Mouse (Mus musculus): ENCODE measurements around the gene Samd4.

Gene Samd4

GRCm38 (mm10) chr14:46999321-47000025 is 116.8 kb downstream of the Samd4 start:
- no peak for DNase-seq (ENCODE audit: low read depth, low spot score)

- DNase-seq (ENCODE audit: low read depth, low spot score), result no peak
These were observed 117.6 kb downstream of the Samd4 start for GRCm38 (mm10) chr14:47000096-47000736.

- no peak for DNase-seq (ENCODE audit: low read depth, low spot score)
These were observed 118.4 kb downstream of the Samd4 start for GRCm38 (mm10) chr14:47000786-47001761.

DNA sequence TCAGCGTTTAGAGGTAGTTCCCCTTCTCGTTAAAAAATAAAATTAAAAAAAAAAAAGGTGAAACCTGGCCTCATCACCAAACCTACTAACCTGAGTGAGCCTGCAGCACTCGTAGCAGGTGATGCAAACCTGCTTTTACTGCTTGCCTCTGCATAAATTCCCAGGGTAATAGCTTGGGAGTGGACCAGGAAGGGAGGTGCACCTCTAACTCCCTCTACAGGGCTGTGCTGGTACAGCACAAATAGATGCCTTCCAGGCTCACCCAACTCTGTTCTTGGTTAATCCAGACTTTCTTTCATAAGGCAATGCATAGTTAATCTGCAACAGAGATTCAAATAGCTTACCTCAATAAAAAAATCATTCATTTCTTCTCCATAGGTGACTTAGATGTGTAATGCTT is 121.5 kb downstream of the Samd4 start:
- no peak for DNase-seq (ENCODE audit: low read depth, low spot score)

- no peak for DNase-seq (ENCODE audit: low read depth, low spot score)
These were observed 128.8 kb downstream of the Samd4 start for GRCm38 (mm10) chr14:47011171-47012139.

DNA sequence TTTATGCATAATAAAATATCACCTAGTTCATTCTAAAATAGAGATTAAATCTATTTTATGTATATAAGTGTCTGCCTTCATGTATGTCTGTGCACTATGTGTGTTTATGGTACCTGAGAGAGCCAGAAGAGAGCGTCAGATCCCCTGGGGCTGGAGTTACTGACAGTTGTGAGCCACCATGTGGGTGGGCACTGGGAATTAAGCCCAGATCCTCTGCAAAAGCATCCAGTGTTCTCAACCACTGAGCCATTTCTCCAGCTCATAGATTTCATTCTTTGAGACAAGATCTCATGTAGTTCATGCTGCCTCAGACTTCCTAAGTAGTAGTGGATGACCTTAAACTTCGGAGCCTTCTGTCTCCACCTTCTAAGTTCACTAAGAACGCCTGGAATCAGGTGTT is 133.0 kb downstream of the Samd4 start:
- DNase-seq (ENCODE audit: low read depth, low spot score), result no peak

DNA sequence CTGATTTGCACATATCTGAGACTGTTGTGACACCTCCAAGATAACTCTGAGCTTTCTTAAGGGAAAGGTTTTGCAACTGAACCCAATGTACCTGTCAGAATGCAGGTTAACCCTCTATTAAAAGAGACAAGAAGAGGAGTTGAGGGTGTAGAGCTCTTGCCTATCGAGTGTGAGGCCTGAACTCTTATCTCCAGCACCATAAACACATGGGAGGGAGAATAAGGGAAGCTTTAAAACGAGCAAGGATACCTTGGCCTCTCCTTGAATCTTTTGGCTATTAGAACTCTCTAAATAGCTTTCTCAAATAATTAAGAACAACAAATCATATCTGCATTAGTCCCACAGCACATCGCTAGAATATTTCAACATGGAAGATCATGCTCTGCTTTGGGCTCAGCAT is 135.0 kb downstream of the Samd4 start:
- DNase-seq (ENCODE audit: low read depth, low spot score), result no peak

GRCm38 (mm10) chr14:47020886-47021285 is 138.2 kb downstream of the Samd4 start:
- DNase-seq (ENCODE audit: low read depth, low spot score), result no peak

DNA sequence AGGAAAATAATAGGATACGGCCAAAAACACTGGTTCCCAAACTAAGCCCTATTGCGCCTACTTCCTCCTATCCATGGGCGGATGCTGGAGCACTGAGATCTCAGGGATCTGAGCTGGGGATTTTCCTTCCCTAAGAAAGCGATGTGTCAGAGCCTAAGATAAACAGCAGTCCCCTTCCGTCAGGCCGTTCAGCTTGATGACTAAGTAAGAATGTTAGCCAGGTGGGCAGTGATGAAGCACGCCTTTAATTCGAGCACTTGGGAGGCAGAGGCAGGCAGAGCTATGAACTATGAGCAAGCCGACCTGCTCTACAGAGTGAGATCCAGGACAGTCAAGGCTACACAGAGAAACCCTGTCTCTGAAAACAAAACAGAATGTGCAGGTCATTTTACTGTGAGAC is 140.9 kb downstream of the Samd4 start:
- no peak for DNase-seq (ENCODE audit: low read depth, low spot score)

DNA sequence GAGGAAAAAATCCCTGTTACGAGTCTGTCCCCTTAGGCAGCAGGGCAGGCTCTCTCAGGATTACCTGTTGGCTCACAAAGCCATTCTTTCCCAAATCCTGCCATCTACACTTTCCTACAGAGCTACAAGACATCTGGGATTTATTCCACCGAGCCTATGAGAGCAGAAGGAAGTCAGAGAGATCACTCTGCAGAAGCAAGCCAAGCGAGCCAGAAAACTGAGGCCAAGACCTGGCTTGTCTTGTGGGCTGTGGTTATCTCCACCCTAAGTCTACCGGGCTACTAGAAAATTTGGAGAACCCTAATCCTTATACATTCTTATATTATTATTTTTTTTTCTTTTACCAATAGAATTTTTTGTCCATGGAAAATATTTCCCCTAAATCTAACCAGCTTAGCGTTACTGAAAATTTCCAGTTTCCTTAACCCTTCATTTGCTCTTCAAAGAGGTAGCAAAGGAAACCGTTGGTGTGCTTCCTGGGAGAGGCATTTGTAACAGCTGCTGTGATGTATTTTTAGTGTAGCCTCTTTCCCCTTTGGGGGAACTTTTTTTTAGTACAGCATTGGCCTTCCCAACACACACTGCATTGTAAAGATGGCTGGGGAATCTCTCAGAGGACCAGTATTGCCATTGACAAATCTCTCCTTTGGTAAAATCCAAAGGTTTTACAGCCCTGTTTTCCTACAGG is 144.9 kb downstream of the Samd4 start:
- DNase-seq (ENCODE audit: low read depth, low spot score), result no peak

DNA sequence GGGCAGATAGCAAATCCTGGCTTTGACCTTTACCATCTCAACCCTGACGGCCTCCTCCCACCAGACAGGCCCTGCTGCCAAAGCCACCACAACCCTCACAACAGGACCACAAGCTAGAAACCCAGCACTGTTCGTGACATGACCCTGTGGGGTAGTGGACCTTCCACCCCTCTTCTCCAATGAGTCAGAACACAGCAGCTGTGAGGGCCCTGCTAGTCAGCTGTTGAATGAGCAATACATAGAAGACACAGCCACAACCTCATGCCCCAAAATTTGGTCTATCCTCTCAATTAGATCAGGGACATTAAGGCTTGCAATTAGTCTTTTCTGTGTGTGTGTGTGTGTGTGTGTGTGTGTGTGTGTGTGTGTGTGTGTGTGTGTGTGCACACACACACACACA is 148.9 kb downstream of the Samd4 start:
- DNase-seq (ENCODE audit: low read depth, low spot score), result no peak

- DNase-seq (ENCODE audit: low read depth, low spot score), result no peak
These were observed 149.5 kb downstream of the Samd4 start for GRCm38 (mm10) chr14:47032140-47032539.

DNA sequence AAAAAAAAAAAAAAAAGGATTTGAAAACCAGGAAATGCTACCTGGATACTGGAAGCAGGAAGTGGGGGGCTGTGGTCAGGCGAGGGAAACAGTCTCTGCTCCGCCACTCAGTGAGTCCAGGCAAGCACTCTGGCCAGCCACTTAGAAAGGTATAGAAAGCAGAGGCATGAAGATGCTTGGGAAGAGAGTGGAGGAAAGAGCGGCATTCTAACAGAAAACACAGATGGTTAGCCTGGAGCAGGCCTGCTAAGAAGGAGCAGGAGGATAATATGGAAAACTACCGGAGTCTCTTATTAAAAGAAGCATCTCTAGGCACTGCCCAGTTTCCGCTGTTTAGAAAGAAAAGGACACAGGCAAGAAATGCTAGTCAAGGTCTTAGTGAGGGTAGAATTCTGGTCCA is 150.8 kb downstream of the Samd4 start:
- no peak for DNase-seq (ENCODE audit: low read depth, low spot score)

DNA sequence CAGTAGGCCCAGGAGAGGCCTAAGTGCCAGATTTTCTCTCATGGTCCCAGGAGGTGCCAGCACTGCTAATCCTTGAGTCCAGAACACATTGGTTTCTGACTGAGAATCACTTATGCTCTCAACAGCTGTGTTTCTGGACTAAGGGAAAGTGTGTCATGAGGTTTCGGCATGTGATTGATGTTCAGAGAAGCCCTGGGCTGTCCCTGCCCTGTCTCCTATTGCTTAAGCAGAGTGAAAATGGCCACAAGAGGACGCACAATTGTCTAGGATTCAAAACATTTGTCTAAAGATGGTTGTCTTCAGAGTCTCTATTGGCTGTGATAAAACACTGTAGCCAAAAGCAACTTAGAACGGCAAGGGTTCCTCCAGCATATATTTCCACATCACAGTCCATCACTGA is 159.0 kb downstream of the Samd4 start:
- DNase-seq (ENCODE audit: low read depth, low spot score), result no peak

- DNase-seq (ENCODE audit: low read depth, low spot score), result no peak
These were observed 166.4 kb downstream of the Samd4 start for GRCm38 (mm10) chr14:47049051-47049450.

- DNase-seq (ENCODE audit: low read depth, low spot score), result no peak
These were observed 169.3 kb downstream of the Samd4 start for GRCm38 (mm10) chr14:47051743-47052610.

- no peak for DNase-seq (ENCODE audit: low read depth, low spot score)
These were observed 170.4 kb downstream of the Samd4 start for GRCm38 (mm10) chr14:47053101-47053500.

DNA sequence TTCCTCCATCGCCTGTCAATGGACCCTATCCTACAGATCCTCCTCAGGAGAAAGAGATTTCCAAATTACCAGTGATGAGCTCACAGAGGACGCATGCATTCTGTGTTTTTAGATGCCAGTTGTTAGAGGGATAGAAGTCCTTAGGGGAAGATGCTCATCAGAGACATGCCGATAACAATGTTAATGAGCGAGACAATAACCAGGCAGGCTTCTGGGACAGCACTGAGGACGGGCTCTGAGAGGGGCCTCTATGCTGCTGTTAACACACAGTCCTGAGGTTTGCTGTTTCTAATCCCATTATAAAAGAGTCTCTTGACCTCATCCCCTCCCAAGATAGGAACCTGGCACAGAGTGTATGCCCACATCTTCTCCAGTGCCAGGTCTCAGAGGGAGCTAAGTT is 171.2 kb downstream of the Samd4 start:
- no peak for DNase-seq (ENCODE audit: low read depth, low spot score)

DNA sequence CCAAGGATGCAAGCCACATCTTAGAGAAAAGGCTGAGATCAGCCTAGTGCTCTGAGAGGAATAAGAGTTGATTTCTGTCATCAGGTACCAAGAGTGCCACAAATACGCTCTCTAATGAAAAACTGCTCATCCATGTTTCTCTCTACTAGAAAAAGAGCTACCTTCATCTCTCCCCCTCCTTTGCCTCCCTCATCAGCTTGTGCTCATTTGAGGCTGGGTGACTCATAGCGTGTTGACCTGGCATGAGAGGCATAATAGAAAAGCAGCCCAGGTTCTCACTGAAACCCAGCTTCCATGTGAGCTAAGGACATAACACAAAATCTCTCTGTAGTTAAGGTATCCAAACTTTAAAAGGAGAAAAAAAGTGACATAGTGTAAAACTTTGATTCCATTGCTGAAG is 176.3 kb downstream of the Samd4 start:
- no peak for DNase-seq (ENCODE audit: low read depth, low spot score)

- no peak for DNase-seq (ENCODE audit: low read depth, low spot score)
These were observed 182.4 kb downstream of the Samd4 start for GRCm38 (mm10) chr14:47065067-47065466.
